Mouse (Mus musculus) gonadal fat pad, adult 2 months (tissue): Measurements from ENCODE around the gene Epor. TPM values are rescaled to one million over a fixed set of nuclear protein-coding genes. Genes with fewer than 3 reads are reported as not detected.

Experiments
- DNase-seq: peaks from one replicate; pipeline ENCODE4 v3.0.0-alpha.2; 2012; ENCODE audit warnings: low read depth
- polyA plus RNA-seq: library from polyadenylated mRNA; depleted of rRNA; stranded (reverse); fragments of >200 nt; gene quantifications from 2 replicates; pipeline ENCODE4 v1.2.3, GENCODE M21; 2012; rRNA removed

Gene Epor
- 5.7 and 6.4 TPM in 2 replicates for polyA plus RNA-seq

- no peak for DNase-seq
Observed at GRCm38 (mm10) chr9:21963417-21963816, at the start of gene Epor. Gene Epor (minus strand): TSS chr9:21963506.

- DNase-seq = no peak
Observed at GRCm38 (mm10) chr9:22012731-22013130, 49.4 kb upstream of the Epor start.

GRCm38 (mm10) chr9:22011055-22011454, 47.7 kb upstream of the Epor start:
- DNase-seq = no peak

GRCm38 (mm10) chr9:22004546-22004945, 41.2 kb upstream of the Epor start:
- DNase-seq = no peak

GRCm38 (mm10) chr9:22003163-22003554, 39.9 kb upstream of the Epor start:
- no peak for DNase-seq

GRCm38 (mm10) chr9:22002194-22003162, 39.2 kb upstream of the Epor start, which contains the start of the genes Ccdc151 and Prkcsh:
Gene Ccdc151 (minus strand): TSS chr9:22002634.
Gene Prkcsh (plus strand): TSS chr9:22002806.
- DNase-seq = peak; percentile 85

- DNase-seq = no peak
Observed at GRCm38 (mm10) chr9:22001633-22002032, 38.3 kb upstream of the Epor start.

GRCm38 (mm10) chr9:22000296-22000695, 37.0 kb upstream of the Epor start:
- DNase-seq = no peak

- DNase-seq = no peak
Observed at GRCm38 (mm10) chr9:21996178-21996867, 33.0 kb upstream of the Epor start.

- DNase-seq = no peak
Observed at GRCm38 (mm10) chr9:21992227-21992626, 28.9 kb upstream of the Epor start.

GRCm38 (mm10) chr9:21989230-21990110, 26.2 kb upstream of the Epor start, which contains the start of gene Rgl3:
Gene Rgl3 (minus strand): TSS chr9:21989446.
- no peak for DNase-seq

- no peak for DNase-seq
Observed at GRCm38 (mm10) chr9:21988421-21989101, 25.3 kb upstream of the Epor start.

GRCm38 (mm10) chr9:21987592-21988342, 24.5 kb upstream of the Epor start:
- no peak for DNase-seq

- DNase-seq = no peak
Observed at GRCm38 (mm10) chr9:21983911-21984310, 20.6 kb upstream of the Epor start.

- DNase-seq = no peak
Observed at GRCm38 (mm10) chr9:21978398-21979128, 15.3 kb upstream of the Epor start.

- DNase-seq = no peak
Observed at GRCm38 (mm10) chr9:21977972-21978371, 14.7 kb upstream of the Epor start.

GRCm38 (mm10) chr9:21977331-21977730, 14.0 kb upstream of the Epor start:
- DNase-seq = no peak

- no peak for DNase-seq
Observed at GRCm38 (mm10) chr9:21976626-21977175, 13.4 kb upstream of the Epor start.

GRCm38 (mm10) chr9:21969304-21969703, 6.0 kb upstream of the Epor start:
- no peak for DNase-seq
